In genomic region chr10:41295145-41295544, GRCm38 (mm10) we compare ENCODE assay signal across 8 mouse cellular contexts. TPM values are rescaled to one million over a fixed set of nuclear protein-coding genes. Genes with fewer than 3 reads are reported as not detected.
A peak's percentile ranks its signal among the peaks of the same experiment; 100 is the strongest.
DNase-seq lines count a peak whose midpoint lies in the region; ATAC-seq and TF ChIP-seq lines count a peak whose summit lies in the region.

No protein-coding gene starts in this region.

- no peak overlapping the region for H3K27ac ChIP-seq in kidney, embryonic 14.5 days (ENCODE audit: low read depth, low read length)
- H3K27ac ChIP-seq in cerebellum, adult 2 months (ENCODE audit: insufficient read depth, low read length), result no peak overlapping the region
- H3K27ac ChIP-seq in hindbrain, postnatal 0 days, result peak overlapping the region; percentile 22; the same call in 1 of the 2 replicates

- TF ChIP-seq POLR2A in cerebellum, adult 2 months (IDR thresholded peaks at IDR 0.05; ENCODE audit: borderline replicate concordance, insufficient read depth, low read length), result no peak

- no peaks in the 10 kb centered on the region for H3K36me3 ChIP-seq in kidney, embryonic 14.5 days (ENCODE audit: control insufficient read depth, insufficient read depth, low read length)
- H3K36me3 ChIP-seq in hindbrain, postnatal 0 days (ENCODE audit: insufficient read depth, low read length), result no peaks in the 10 kb centered on the region

- TF ChIP-seq CTCF in cerebellum, adult 2 months (IDR thresholded peaks at IDR 0.05; ENCODE audit: borderline replicate concordance, insufficient read depth, low read depth, low read length), result no peak
- no peak for TF ChIP-seq CTCF in hindbrain, postnatal 0 days (IDR thresholded peaks at IDR 0.05; ENCODE audit: low read depth)

- no peak for ATAC-seq in kidney, embryonic 14.5 days (ENCODE audit: low FRiP score, low TSS enrichment)
- ATAC-seq in hindbrain, postnatal 0 days, result peak; percentile 85

- WGBS in kidney, embryonic 14.5 days, result 54% methylated on average over 7 of the region's 7 CpGs
- 6% methylated on average over 7 of the region's 7 CpGs for WGBS in cerebellum, adult 2 months
- 13% methylated on average over 7 of the region's 7 CpGs for WGBS in hindbrain, postnatal 0 days

- H3K4me2 ChIP-seq in kidney, embryonic 14.5 days (replicated peaks; ENCODE audit: low read depth, low read length), result no peak overlapping the region
- H3K4me2 ChIP-seq in hindbrain, postnatal 0 days (ENCODE audit: low read depth, low read length), result peak overlapping the region; percentile 24

- H3K4me3 ChIP-seq in kidney, embryonic 14.5 days (ENCODE audit: low read length), result no peak overlapping the region
- peak overlapping the region; percentile 47 for H3K4me3 ChIP-seq in cerebellum, adult 2 months (replicated peaks; ENCODE audit: insufficient read depth, low read depth, low read length)
- no peak overlapping the region for H3K4me3 ChIP-seq in hindbrain, postnatal 0 days (ENCODE audit: low read length)

- no peak overlapping the region for H3K9ac ChIP-seq in kidney, embryonic 14.5 days (ENCODE audit: low read depth, low read length)
- H3K9ac ChIP-seq in hindbrain, postnatal 0 days (replicated peaks; ENCODE audit: low read length), result no peak overlapping the region

- no peaks in the 10 kb centered on the region for H3K9me3 ChIP-seq in kidney, embryonic 14.5 days (ENCODE audit: control insufficient read depth, low read length)
- no peaks in the 10 kb centered on the region for H3K9me3 ChIP-seq in hindbrain, postnatal 0 days (ENCODE audit: low read length)

- peak; percentile 25 for DNase-seq in kidney, adult 11 months
- DNase-seq in cerebellum, adult 2 months, result peak; percentile 74 to 79
- DNase-seq in hindbrain, postnatal 0 days (ENCODE audit: low spot score), result peak; percentile 69
- DNase-seq in naive thymus-derived CD4-positive, alpha-beta T cell, adult 2 months (ENCODE audit: low read depth), result peak; percentile 15
- no peak for DNase-seq in urinary bladder, adult 2 months (ENCODE audit: low spot score)
- no peak for DNase-seq in frontal cortex, postnatal 14 days (ENCODE audit: low spot score in 2 of 2)
- no peak for DNase-seq in thymus, postnatal 14 days

- H3K27me3 ChIP-seq in kidney, embryonic 14.5 days (ENCODE audit: control insufficient read depth, insufficient read depth, low read length), result no peaks in the 10 kb centered on the region
- H3K27me3 ChIP-seq in cerebellum, adult 2 months (ENCODE audit: control insufficient read depth, insufficient read depth, low read length), result no peaks in the 10 kb centered on the region
- no peaks in the 10 kb centered on the region for H3K27me3 ChIP-seq in hindbrain, postnatal 0 days (ENCODE audit: insufficient read depth, low read length)

- H3K4me1 ChIP-seq in kidney, embryonic 14.5 days (ENCODE audit: control insufficient read depth, insufficient read depth, low read length), result peaks cover 8% of the 10 kb centered on the region
- H3K4me1 ChIP-seq in cerebellum, adult 2 months (ENCODE audit: control insufficient read depth, insufficient read depth, low read length), result peaks cover 13% of the 10 kb centered on the region
- no peaks in the 10 kb centered on the region for H3K4me1 ChIP-seq in hindbrain, postnatal 0 days (ENCODE audit: insufficient read depth, low read length)

RNA-seq across cellular contexts. Expression of gene Fig4, which starts 7.9 kb away (rescaled TPM):
- polyA plus RNA-seq in kidney, embryonic 14.5 days (2014; fragmentation: Nextera tagmentation; extraction: Ambion mirVana), result 10.1 and 15.3 TPM in 2 replicates
- polyA plus RNA-seq in cerebellum, adult 2 months (2012; rRNA removed), result 19.3 and 21.1 TPM in 2 replicates
- total RNA-seq in hindbrain, postnatal 0 days (2014; rRNA removed), result 29.7 and 30.4 TPM in 2 replicates
- polyA plus RNA-seq in hindbrain, postnatal 0 days (2015; fragmentation: Nextera tagmentation; extraction: Ambion mirVana), result 29.9 and 32.6 TPM in 2 replicates
- 10.6 and 11.9 TPM in 2 replicates for polyA plus RNA-seq in urinary bladder, adult 2 months (2012; rRNA removed)

RNA-seq across cellular contexts. Expression of gene Ak9, which starts 8.6 kb away (rescaled TPM):
- polyA plus RNA-seq in kidney, embryonic 14.5 days (2014; fragmentation: Nextera tagmentation; extraction: Ambion mirVana), result 0.06 TPM in 1 of 2 replicates, not detected in the other
- 0.07 and 0.08 TPM in 2 replicates for polyA plus RNA-seq in cerebellum, adult 2 months (2012; rRNA removed)
- total RNA-seq in hindbrain, postnatal 0 days (2014; rRNA removed), result 0.18 and 0.21 TPM in 2 replicates
- 0.25 and 0.39 TPM in 2 replicates for polyA plus RNA-seq in hindbrain, postnatal 0 days (2015; fragmentation: Nextera tagmentation; extraction: Ambion mirVana)
- 0.01 TPM in 1 of 2 replicates, not detected in the other for polyA plus RNA-seq in urinary bladder, adult 2 months (2012; rRNA removed)

Comparison
In these comparisons a context has a peak if more than half of its experiments do, and no peak if none do; other contexts are left out.
1. DNase-seq: peak in kidney, adult 11 months (single experiment), cerebellum, adult 2 months (2 of 2), hindbrain, postnatal 0 days (single experiment) and naive thymus-derived CD4-positive, alpha-beta T cell, adult 2 months (single experiment); none in urinary bladder, adult 2 months (single experiment), frontal cortex, postnatal 14 days (0 of 2) and thymus, postnatal 14 days (single experiment).